8 mouse cellular contexts compared by ENCODE assay signal in the genomic region with DNA sequence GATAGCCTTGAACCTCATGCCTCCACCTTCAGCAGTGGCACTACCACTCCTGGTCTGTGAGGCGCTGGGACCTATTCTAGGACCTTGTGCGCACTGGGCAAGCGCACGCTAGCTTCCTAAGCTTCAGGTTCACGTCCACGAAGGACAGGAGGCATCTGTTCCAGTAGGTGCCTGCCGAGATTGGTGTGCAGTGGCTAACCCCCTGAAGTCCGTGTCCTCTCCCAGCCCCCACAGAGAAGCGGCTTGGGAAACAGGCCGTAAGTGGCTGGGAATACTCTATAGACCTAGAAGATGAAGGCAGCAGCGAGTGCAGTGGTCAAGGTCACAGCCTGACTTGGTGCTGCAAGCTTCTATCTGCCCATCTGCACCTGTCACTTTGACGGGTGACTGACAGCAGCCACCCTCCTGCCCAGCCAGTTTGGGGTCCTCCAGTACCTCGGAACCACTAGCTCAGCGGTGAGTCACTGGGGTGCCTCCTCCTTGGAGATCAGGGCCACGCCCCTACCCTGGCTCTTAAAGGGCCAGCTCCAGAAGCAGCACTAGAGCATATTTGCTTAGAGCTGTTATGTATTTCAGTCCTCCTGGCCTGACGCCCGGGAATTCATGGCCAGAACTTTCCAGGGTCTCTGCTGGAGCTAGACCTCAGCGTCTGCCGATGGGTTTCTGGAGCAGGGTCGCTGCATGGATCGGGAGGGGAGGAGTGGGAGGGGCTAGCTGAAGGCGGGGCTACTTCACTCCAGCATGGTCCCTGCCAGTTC. TPM values are rescaled to one million over a fixed set of nuclear protein-coding genes. Genes with fewer than 3 reads are reported as not detected.
A peak's percentile ranks its signal among the peaks of the same experiment; 100 is the strongest.
DNase-seq lines count a peak whose midpoint lies in the region; ATAC-seq and TF ChIP-seq lines count a peak whose summit lies in the region.

No protein-coding gene starts in this region.

- no peak for TF ChIP-seq CTCF in MEL (IDR thresholded peaks at IDR 0.05 in 2 of 3, conservative IDR thresholded peaks at IDR 0.05 in 1 of 3; ENCODE audit: control insufficient read depth in 1 of 3, insufficient read depth in 1 of 3, low read depth in 2 of 3, low read length in 3 of 3, poor library complexity in 1 of 3, severe bottlenecking in 1 of 3)
- no peak for TF ChIP-seq CTCF in olfactory bulb, adult 2 months (IDR thresholded peaks at IDR 0.05; ENCODE audit: insufficient read depth, low read depth, low read length)

- no peak overlapping the region for H3K27ac ChIP-seq in MEL (ENCODE audit: control insufficient read depth, low read depth, low read length)
- 0 out of 2 replicates have a peak overlapping the region, but pooled peaks have one; percentile 41 for H3K27ac ChIP-seq in lung, embryonic 15.5 days
- peak overlapping the region; percentile 96 for H3K27ac ChIP-seq in olfactory bulb, adult 2 months (ENCODE audit: insufficient read depth, low read depth, low read length)

- H3K36me3 ChIP-seq in MEL (ENCODE audit: control insufficient read depth in 1 of 2, insufficient read depth in 2 of 2, low read length in 2 of 2): no peaks in the 10 kb centered on the region
- H3K36me3 ChIP-seq in lung, embryonic 15.5 days: no peaks in the 10 kb centered on the region

- peak overlapping the region; percentile 84 for H3K4me2 ChIP-seq in lung, embryonic 15.5 days

- H3K4me1 ChIP-seq in MEL (ENCODE audit: control insufficient read depth in 1 of 2, insufficient read depth in 2 of 2, low read length in 2 of 2): peaks cover 0 to 4% of the 10 kb centered on the region in 2 experiments; a peak in 1 of 4 replicates
- peaks cover 62% of the 10 kb centered on the region for H3K4me1 ChIP-seq in lung, embryonic 15.5 days
- H3K4me1 ChIP-seq in olfactory bulb, adult 2 months (ENCODE audit: control insufficient read depth, insufficient read depth, low read length): peaks cover 93% of the 10 kb centered on the region

- ATAC-seq in frontal cortex, adult (ENCODE audit: low TSS enrichment): peak; percentile 63
- ATAC-seq in hematopoietic stem cell, adult 5-6 weeks (replicated peaks in 1 of 2; ENCODE audit: insufficient read depth in 1 of 2, low FRiP score in 2 of 2, low TSS enrichment in 1 of 2, low read depth in 1 of 2, poor library complexity in 2 of 2, severe bottlenecking in 2 of 2): peak; percentile 65 to 71
- ATAC-seq in lung, embryonic 15.5 days (ENCODE audit: borderline replicate concordance, extremely low read depth, low FRiP score, low TSS enrichment): peak; percentile 66

- 12% methylated on average over 22 of the region's 22 CpGs for WGBS in lung, embryonic 15.5 days
- WGBS in olfactory bulb, adult 2 months: 13% methylated on average over 22 of the region's 22 CpGs

- H3K27me3 ChIP-seq in MEL (ENCODE audit: control insufficient read depth in 1 of 2, insufficient read depth in 2 of 2, low read length in 2 of 2): no peaks in the 10 kb centered on the region
- H3K27me3 ChIP-seq in lung, embryonic 15.5 days: no peaks in the 10 kb centered on the region

- H3K79me2 ChIP-seq in MEL (ENCODE audit: control insufficient read depth, insufficient read depth, low read length, poor library complexity): no peaks in the 10 kb centered on the region

- peak; percentile 71 for DNase-seq in MEL (ENCODE audit: low read depth, low spot score)
- peak; percentile 92 for DNase-seq in cerebellum, adult 11-12 months
- peak; percentile 78 to 82 for DNase-seq in layer of hippocampus, adult 8-10 months (ENCODE audit: low spot score in 2 of 2)
- peak; percentile 72 for DNase-seq in thymus, postnatal 0 days (ENCODE audit: low spot score)

- TF ChIP-seq POLR2A in MEL (IDR thresholded peaks at IDR 0.05; ENCODE audit: control insufficient read depth in 1 of 2, insufficient read depth in 1 of 2, low read depth in 1 of 2, low read length in 2 of 2, poor library complexity in 1 of 2): no peak
- no peak for TF ChIP-seq POLR2A in olfactory bulb, adult 2 months (IDR thresholded peaks at IDR 0.05; ENCODE audit: insufficient read depth, low read depth, low read length)

- peak overlapping the region; percentile 20; the same call in 1 of the 2 replicates for H3K9ac ChIP-seq in MEL (ENCODE audit: control insufficient read depth, low read depth, low read length, poor library complexity, severe bottlenecking)
- H3K9ac ChIP-seq in lung, embryonic 15.5 days: peak overlapping the region; percentile 35

- peak overlapping the region; percentile 40 to 47; a peak in 3 of 4 replicates for H3K4me3 ChIP-seq in MEL (ENCODE audit: control insufficient read depth in 1 of 2, insufficient read depth in 1 of 2, low read depth in 2 of 2, low read length in 2 of 2)
- H3K4me3 ChIP-seq in lung, embryonic 15.5 days: peak overlapping the region; percentile 49
- H3K4me3 ChIP-seq in olfactory bulb, adult 2 months (ENCODE audit: insufficient read depth, low read depth, low read length): peak overlapping the region; percentile 46

- no peak for TF ChIP-seq RAD21 in MEL (IDR thresholded peaks at IDR 0.05; ENCODE audit: low read depth, low read length)

- H3K9me3 ChIP-seq in MEL (replicated peaks; ENCODE audit: insufficient read depth, low read length): no peaks in the 10 kb centered on the region
- no peaks in the 10 kb centered on the region for H3K9me3 ChIP-seq in lung, embryonic 15.5 days

- TF ChIP-seq EP300 in MEL (IDR thresholded peaks at IDR 0.05; ENCODE audit: low read depth in 1 of 2, low read length in 2 of 2): no peak

TF ChIP-seq in MEL, 35 proteins besides CTCF, POLR2A, EP300 and RAD21:
- no peak for TF ChIP-seq UBTF (IDR thresholded peaks at IDR 0.05; ENCODE audit: borderline replicate concordance, insufficient read depth, low read depth, low read length)
- TF ChIP-seq HCFC1 (IDR thresholded peaks at IDR 0.05; ENCODE audit: low read depth, low read length): no peak
- TF ChIP-seq SIN3A (IDR thresholded peaks at IDR 0.05; ENCODE audit: low read length): peak; percentile 25; the same call in 1 of the 2 replicates
- TF ChIP-seq ELF1 (IDR thresholded peaks at IDR 0.05; ENCODE audit: low read depth, low read length): no peak
- TF ChIP-seq NELFE (IDR thresholded peaks at IDR 0.05; ENCODE audit: low read depth, low read length): no peak

RNA-seq across cellular contexts. Expression of a gene that starts 13.2 kb away (rescaled TPM):
- 10.5 and 14.5 TPM in 2 replicates for total RNA-seq in MEL (2012; rRNA removed)
- polyA plus RNA-seq in MEL (2012; ENCODE audit: insufficient read depth in 1 of 2, insufficient read length in 2 of 2, low read depth in 1 of 2, low replicate concordance in 2 of 2, missing spikeins in 1 of 2): 10 to 100 TPM in 1 of 2 experiments, not detected in 1; 17.6 TPM
- total RNA-seq in hematopoietic stem cell, adult 5-6 weeks (2017): 4.0 and 6.4 TPM in 2 replicates
- total RNA-seq in layer of hippocampus, adult 8-10 months (2022): 100 to 1,000 TPM; 243 to 310 (median 283) TPM
- 17.1 and 17.4 TPM in 2 replicates for polyA plus RNA-seq in lung, embryonic 15.5 days (2015; fragmentation: Nextera tagmentation; extraction: Ambion mirVana)
- not detected in 2 replicates for polyA plus RNA-seq in olfactory bulb, adult 2 months (2012; ENCODE audit: insufficient read depth, insufficient read length, low replicate concordance, missing spikeins)
- 6.3 and 6.7 TPM in 2 replicates for polyA plus RNA-seq in thymus, postnatal 0 days (2015; fragmentation: Nextera tagmentation; extraction: Ambion mirVana)

RNA-seq across cellular contexts. Expression of a gene that starts 55.4 kb away (rescaled TPM):
- 0.03 TPM in 1 of 2 replicates, not detected in the other for total RNA-seq in MEL (2012; rRNA removed)
- under 1 TPM in 1 of 2 experiments, not detected in 1; 0.18 TPM for polyA plus RNA-seq in MEL (2012; ENCODE audit: insufficient read depth in 1 of 2, insufficient read length in 2 of 2, low read depth in 1 of 2, low replicate concordance in 2 of 2, missing spikeins in 1 of 2)
- total RNA-seq in hematopoietic stem cell, adult 5-6 weeks (2017): 1.5 TPM in 1 of 2 replicates, not detected in the other
- under 1 TPM; 0.17 to 0.34 (median 0.23) TPM for total RNA-seq in layer of hippocampus, adult 8-10 months (2022)
- polyA plus RNA-seq in lung, embryonic 15.5 days (2015; fragmentation: Nextera tagmentation; extraction: Ambion mirVana): 0.58 and 1.2 TPM in 2 replicates
- polyA plus RNA-seq in olfactory bulb, adult 2 months (2012; ENCODE audit: insufficient read depth, insufficient read length, low replicate concordance, missing spikeins): not detected in 2 replicates
- 0.26 and 0.31 TPM in 2 replicates for polyA plus RNA-seq in thymus, postnatal 0 days (2015; fragmentation: Nextera tagmentation; extraction: Ambion mirVana)
